Mouse (Mus musculus): ENCODE data around the gene Rxfp4.

Gene Rxfp4

DNA sequence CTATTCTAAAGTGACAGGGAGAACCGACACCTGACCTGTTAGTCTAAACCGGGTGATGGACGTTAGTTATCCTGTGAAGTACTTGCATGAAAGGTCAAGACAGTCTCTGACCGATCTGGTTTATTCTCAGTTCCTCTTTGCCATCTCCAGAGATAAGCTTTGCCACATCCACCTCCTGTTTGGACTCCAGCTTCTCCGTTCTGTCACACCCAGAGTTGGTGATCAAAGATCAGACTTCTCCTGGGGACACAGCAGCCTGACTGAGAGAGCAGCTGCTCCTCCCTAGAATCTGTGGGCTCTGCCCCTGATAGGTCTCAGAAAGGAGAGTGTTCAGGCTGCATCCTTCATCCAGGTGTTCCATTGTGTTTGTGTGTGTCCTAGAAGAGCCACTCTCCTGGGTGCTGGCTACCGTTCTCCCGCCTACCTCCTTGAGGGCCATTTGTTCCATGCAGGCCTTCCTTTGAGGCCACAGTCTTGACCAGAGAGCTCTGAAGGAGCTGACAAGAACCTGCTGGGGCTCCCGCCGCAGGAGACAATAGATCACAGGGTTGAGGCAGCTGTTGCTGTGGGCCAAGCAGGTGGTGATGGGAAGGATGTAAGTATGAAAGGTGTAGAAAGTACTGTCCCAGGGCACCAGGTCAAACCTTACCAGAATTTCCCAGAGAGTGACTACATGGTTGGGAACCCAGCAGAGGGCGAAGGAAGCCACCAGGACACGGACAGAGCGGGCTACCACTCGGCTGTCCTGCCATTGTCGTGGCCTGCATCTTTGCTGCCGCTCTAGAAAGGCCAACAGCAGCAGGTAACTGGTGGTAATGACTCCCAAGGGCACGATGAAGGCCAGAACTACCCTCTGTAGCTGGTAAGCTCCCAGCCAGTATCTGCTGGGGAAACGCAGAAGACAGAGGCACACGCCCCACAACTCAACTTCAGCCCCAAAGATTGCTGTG lies 998 bp downstream of the Rxfp4 start:
- no peak for DNase-seq

DNA sequence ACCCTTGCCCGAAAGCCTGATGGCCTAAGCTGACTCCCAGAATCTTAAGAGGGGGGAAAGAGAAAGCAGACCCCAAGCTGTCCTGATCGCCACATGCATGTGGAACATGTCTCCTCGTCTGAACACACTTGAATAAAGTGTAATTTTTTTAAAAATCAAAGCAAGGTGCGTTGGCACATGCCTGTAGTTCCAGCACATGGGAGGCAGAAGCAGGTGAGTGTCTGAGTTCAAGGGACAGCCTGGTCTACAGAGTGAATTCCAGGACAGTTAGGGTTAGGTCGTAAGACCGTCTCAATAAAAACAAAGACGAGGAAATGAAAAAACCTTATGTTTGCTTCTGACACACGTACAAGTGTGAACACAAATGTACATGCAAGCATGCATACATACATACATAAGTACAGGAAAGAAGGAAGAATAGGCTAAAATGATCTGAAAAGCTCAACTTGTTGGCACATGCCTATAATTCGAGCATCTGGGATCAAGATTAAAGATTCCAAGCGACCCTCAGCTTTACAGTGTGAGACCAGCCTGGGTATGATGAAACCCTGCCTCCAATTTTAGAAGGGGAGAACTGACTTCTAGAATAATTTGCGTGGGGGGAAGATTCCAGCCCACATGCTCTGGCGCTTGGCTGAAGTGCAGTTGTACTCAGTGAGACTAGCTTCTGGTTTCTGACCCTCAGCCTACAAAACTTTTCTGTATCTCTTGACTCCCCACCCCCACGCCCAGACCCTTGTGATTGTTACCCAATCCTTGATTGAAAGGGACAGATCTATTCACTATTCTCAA lies 2.0 kb downstream of the Rxfp4 start:
- no peak for DNase-seq

DNA sequence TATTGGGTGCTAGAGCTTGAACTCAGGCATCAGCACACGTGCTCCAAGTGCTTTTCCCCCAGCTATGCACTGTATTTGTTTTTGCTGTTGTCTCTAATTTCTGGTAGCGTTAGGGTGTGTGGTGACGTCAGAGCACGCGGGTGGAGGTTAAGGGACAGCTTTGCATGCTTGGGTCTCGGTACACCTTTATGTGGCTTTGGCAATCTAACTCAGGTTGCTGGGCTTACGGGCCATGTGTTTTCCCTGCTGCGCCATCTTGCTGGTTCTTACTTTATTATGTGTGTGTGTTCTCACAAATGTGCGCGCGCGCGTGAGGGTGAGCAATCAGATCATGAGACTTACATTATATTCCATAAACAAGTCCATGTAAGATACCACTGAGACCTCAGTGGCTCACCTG lies 3.0 kb downstream of the Rxfp4 start:
- no peak for DNase-seq

DNA sequence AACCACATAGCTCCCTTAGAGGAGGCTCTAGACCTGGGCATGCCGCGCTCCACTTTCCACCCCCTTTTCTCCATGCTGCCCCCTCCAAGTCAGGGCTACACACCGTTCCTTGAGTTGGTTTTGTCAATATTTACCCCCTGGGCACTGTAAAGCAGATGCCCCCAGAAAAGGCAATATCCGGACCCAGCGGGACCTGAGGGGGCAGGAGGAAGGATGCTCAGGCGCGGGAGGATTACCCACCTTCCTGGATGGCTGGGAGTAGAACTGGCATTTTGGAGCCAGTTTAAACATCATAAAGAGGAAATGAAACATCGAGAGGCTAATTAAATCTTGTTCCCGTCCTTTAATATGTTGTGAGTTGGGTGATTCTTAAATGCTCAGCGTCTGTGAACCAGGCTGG lies 3.8 kb downstream of the Rxfp4 start:
- no peak for DNase-seq

DNA sequence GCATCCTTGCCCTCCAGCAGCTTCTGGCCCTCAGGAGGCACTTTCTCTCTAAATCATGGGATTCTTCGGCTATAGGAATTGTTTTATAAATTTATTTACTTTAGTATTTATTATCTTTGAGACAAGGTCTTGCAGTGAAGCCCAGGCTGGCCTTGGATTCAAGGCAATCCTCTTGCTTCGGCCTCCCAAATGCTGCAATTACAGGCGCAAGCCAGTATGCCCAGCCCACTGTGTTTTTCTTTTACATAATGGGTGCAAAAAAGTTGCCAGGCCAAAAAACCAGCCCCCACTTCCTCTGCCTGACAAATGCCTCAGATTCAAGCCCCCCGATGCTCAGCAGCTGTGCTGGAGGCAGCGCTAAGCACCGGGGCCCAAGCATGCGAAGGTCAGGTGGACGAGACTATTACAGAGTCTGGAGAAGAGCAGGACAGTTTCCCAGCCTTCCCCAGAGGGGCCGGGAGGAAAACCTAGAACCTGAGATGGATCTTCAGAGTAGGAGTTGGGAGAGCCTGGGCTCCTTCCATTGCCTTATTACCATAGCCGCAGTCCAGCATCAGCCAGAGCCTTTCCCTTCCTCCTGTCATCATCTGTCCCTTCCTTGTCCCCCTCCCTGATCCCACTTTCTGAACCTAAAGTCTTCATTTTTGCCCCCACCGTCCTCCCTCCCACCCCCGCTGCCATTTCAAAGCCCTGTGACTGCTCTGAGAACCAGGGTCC lies 4.3 kb downstream of the Rxfp4 start:
- DNase-seq = no peak

DNA sequence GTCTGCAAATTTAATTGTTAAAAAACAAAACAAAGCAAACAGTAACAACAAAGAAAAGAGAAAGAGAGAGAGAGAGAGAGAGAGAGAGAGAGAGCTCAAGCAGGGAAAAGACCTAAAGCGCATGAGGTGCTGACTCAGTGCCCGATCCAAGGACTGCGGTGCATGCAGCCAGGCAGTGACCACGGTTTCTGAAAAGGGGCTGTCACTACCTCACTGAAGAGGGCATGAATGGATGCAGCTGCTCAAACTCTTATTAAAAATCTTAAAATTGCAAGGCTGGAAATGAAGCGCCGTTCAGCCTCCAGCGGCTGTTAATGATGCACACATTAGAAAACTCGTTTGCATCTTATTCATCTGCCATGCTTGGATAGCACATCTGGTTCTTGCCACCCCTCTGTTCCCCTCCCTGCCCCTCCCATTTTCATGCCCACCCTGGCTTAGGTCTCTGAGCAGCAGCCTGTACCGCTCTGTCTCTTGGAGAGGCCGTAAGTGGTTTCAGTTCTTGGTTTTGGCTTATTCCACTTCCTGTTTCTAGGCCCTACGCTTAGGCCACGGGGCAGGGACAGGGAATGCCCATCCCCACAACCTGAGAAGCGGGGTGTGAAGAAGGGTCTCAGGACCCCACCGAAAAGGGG lies 5.0 kb downstream of the Rxfp4 start:
- DNase-seq = no peak

DNA sequence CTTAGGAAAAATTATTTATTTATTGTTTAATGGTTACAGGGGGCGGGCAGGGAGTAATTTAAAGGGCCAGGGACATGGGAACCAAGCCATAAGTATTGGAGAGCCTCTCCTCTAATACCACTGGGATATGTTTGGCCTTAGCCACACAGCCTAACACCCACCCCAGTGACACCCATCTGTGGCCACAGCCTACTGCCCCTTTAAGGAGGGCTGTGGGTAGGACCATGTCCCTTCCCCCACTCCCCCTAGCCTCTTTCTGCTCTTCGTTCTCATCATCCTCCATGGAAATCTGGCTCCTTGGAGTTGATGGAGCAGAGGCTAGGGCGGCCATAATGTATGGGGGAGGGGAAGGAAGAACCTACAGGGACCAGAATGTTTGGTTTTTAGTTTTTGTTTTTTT lies 5.9 kb downstream of the Rxfp4 start:
- no peak for DNase-seq

DNA sequence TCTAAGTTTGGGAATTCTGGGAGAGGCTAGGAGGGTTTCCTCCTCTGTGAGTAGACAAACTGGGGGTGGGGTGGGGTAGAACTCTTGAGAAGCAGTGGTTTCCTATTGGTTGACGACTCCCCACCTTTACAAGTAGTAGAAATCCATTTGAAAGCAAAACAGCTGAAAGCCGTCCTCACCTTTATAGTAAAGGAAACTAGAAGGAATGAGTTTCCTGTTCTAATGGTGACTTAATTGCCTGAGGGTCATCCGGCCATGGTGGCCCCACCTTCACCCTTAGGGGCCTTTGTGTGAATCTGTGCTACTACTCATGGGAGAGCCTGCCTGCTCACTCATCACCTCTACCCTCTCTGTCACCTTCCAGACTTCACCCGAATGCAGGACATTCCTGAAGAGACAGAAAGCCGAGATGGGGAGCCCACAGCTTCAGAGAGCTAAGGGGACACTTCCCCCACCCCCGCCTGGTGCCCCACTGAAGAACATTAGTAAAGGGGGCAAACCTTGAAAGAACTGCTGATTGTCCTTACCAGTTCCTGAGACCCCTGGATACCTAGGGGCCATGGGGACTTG lies 6.4 kb downstream of the Rxfp4 start:
- DNase-seq = no peak

DNA sequence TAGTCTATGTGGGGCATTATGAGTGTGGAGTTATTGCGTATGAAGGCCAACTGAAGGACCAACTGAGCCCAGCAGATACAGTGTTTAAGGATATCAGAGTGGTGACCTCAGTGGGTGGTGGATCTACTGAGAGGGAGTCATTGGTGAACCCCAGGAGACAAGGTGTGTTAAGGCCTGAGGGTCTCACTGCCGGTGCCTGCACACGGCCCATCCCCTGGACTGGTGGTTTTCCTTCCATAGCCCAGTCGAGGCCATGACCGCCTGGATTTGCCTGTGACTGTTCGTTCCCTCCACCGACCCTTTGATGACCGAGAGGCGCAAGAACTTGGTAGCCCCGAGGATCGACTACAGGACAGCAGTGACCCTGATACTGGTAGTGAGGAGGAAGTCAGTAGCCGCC lies 7.0 kb downstream of the Rxfp4 start:
- no peak for DNase-seq

DNA sequence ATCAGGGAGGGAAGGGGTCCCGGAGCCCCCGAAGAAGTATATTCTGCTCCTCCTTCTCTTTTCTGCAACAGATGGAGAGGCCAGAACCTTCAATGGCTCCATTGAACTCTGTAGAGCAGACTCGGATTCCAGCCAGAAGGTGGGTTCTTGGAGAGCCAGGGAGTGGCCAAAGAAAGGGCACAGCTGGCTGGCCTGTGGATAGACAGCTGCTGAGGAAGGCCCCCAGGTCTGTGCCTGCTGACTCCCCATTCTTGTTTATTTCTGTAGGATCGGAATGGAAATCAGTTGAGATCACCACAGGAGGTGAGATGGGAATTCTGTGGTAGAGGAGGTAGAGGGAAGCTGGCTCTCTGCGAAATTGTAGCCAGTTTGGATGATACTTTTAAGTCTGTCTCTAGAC lies 9.9 kb downstream of the Rxfp4 start:
- DNase-seq = no peak

DNA sequence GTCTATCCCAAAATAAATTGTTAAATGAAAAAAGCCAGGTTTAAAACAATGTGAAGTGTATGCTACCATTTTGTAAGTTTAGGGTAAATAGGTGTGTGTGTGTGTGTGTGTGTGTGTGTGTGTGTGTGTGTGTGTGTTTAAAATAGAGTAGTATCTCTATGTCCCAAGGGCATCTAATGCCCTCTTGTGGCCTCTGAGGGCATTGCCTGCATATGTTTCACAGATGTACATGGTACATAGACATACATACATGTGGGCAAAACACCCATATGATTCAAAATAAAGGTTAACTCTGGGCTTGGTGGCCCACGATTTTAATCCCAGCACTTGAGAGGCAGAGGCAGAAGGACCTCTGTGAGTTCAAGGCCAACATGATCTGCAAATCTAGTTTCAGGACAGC lies 12.3 kb downstream of the Rxfp4 start:
- peak; percentile 66 for DNase-seq

DNA sequence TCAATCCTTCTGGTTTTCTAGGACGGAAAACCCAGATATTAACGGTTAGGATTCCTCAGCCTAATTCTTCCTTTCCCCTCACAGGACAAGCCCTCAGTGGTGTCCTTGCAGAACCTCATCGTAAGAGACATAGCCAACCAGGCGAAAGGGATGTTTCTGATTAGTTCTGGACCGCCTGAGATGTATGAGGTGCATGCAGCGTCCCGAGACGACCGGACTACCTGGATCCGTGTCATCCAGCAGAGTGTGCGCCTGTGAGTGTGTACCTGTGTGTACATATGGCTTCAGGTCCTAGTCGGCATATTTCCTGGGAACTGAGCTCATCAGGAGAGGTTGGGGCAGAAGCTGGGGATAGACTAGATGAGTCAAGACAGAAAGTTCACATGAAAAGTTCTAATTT lies 13.7 kb downstream of the Rxfp4 start:
- DNase-seq = no peak

DNA sequence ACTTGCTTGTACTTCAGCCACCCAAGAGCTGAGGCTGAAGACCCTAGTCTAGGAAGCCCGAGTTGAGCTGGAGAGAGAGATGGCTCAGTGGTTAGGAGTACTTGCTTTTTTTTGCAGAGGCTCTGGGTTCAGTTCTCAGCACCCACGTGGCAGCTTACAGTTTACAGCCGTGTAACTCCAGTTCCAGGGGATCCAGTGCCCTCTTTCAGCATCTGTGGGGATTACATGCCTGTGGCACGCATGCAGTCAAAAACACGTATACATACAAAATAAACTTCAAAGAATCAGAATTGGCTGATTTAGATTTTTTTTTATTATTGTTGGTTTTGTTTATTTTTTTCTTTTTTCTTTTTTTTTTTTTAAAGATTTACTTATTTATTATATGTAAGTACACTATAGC lies 15.8 kb downstream of the Rxfp4 start:
- no peak for DNase-seq

DNA sequence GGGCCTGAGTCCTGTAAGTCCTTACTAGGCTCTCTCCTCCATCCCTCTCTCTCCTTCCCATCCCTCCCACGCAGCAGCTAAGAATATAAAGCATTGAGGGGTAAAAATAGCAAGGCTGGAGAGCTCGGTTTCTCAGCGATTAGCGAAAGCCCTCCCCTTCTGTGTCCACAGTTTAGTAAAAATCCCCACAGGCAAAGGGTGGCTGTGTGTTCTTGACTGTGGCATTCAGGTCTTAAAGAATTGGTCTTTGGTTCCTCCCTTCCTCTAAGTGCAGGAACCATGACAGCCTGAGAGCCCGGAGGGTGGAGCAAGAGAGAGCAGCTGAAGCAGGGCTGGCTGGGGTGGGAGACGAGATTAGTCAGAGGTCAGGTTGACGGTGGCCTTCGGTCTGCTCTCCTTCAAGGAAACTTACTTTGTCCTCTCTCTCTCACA lies 16.4 kb downstream of the Rxfp4 start:
- no peak for DNase-seq

DNA sequence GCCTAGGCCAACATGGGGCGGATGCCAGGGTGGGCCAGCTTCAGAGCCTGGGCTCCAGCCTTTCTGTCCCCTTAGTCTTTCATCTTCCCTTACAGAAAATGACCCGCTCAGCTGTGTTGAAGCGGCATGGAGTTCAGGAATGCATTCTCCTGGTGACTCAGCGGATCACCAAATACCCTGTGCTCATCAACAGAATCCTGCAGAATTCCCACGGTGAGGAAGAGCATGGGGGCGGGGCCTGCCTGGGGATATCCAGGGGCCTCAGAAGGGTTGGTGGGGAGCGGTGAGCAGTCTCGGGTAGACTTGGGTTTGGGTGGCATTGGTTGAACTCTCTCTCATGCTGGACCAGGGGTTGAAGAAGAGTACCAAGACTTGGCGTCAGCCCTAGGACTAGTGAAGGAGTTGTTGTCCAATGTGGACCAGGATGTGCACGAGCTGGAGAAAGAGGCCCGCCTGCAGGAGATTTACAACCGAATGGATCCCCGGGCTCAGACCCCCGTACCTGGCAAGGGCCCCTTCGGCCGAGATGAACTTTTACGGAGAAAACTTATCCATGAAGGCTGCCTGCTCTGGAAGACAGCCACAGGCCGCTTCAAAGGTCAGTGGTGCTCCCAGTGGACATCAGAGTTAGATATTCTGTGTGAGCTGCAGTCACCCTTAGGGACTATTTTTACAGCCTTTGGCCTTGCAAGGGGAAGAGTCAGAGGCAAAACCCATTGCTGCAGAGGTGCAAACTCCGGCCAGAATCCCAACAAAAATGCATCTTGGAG lies 17.3 kb downstream of the Rxfp4 start:
- DNase-seq = no peak

DNA sequence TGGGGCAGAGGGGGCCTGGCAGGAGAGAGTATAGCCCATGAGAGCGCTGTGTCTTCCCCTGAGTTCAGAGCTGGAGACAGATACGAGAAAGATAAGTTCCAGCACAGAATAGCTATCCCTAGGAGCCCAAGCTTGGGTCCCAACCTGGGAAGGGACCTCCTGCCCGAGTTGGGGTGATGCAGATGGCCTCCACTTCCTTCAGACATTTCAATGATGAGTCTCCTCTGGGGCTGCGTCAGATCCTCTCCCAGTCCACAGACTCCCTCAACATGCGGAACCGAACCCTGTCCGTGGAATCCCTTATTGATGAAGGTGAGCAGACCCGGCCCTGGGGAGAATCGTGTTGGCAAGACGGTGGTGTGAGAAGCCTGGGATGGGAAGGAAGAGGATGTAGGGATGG lies 19.9 kb downstream of the Rxfp4 start:
- no peak for DNase-seq

DNA sequence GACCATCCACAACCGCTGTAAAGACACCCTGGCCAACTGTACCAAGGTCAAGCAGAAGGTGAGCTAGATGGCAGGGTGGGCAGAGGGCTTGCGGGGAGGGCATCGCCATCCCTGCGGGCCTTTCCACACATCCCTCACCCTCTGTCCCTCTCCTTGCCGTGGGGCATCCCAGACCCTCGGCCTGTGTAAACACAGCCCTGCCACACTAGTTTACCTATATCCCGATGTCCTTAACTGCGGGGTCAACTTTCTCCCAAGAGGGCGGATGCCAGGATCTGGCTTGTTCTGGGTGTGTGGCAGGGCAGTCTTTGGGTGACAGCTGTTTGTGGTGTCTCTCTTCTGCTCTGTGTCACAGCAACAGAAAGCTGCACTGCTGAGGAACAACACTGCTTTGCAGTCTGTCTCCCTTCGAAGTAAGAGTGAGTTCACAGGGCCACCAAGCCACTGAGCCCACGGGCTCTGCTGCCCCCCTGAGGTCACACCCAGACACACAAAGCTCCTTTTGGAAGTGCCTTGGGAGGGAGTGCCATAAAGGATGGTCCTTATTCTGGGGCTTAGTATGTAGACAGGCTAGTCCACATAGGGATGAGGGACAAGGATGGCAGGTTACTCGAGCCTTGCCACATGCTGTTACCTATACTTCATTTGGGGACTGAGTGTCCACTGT lies 20.9 kb downstream of the Rxfp4 start:
- peak; percentile 47 for DNase-seq

DNA sequence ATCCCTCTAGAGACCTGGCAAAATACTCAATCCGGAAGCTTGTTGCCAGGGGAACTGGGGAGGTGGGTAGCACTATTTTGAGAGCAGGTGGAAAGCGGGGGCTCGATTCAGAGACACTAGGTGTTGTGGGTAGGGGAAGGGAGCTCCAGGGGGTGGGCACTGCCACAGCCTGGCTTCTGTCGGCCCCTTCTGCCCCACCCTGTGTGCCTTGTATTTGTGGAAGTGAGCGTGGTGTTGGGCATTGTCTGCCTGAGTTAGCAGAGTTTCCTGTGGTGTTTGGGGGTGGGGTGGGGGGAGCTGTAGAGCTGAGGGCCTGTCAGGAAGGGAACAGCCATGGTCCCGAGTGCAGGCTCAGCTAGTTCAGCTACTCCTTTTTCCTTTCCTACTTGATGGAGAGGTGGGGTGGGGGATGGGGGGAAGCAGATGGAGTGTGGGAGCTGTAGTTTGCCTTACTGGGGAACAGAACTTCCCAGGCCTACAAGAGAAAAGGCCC lies 22.0 kb downstream of the Rxfp4 start:
- peak; percentile 36 for DNase-seq

DNA sequence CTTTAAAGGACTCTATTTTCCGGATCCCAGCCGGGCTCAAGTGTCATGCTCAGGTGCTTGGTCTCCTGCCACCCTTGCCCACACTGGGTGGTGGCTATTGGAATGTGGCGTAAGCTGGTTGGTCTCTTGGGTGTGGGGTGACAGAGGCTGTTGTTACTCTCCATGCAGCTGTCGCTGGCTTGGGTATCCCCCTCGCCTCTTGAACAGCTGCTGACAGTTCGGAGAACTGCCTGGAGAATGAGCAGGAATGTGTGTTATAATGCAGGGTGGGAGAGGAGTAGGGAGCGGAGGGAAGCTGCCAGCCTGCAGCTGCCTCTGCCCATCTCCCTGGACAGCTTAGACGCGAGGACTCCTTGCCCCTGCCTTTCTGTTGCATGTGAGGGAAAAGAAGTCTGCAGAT lies 22.9 kb downstream of the Rxfp4 start:
- no peak for DNase-seq

DNA sequence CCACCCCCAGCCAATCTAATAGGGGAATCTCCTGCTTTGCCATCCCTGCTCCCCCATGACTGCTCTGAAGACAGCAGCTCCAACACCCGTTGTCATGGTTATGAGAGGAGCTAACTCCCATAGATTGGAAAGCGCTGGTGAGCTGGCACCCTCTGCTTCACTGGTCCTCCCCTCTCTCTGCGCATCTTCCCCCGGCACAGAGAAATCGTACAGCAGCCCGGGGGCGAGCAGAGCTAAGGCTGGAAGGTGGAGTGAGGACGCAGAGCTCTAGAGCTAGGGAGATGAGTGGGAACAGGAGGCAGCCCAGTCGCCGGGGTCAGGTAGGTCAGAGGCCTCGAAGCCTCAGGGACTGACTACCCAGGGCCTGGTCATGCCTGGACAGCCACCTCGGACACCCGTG lies 23.7 kb downstream of the Rxfp4 start:
- no peak for DNase-seq

DNA sequence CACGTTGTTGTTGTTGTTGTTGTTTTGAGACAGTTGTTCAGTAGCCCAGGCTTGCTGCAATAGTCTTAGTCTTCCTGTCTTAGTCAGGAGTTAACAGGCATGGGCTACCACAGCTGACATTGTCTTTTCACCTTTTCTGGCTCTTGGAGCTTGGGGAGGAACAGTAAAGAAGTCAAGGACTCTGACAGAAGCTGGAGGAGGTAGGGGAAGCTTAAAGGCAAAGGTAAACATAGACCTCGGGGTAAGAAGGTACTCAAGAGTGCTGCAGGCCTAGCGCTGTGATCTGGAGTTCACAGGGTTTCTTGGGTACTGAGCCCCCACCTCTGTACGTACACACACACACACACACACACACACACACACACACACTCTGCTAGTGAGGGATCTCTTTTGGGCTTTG lies 24.2 kb downstream of the Rxfp4 start:
- no peak for DNase-seq

Measured in cerebellum, adult 9-11 months (tissue).